In the genomic region with DNA sequence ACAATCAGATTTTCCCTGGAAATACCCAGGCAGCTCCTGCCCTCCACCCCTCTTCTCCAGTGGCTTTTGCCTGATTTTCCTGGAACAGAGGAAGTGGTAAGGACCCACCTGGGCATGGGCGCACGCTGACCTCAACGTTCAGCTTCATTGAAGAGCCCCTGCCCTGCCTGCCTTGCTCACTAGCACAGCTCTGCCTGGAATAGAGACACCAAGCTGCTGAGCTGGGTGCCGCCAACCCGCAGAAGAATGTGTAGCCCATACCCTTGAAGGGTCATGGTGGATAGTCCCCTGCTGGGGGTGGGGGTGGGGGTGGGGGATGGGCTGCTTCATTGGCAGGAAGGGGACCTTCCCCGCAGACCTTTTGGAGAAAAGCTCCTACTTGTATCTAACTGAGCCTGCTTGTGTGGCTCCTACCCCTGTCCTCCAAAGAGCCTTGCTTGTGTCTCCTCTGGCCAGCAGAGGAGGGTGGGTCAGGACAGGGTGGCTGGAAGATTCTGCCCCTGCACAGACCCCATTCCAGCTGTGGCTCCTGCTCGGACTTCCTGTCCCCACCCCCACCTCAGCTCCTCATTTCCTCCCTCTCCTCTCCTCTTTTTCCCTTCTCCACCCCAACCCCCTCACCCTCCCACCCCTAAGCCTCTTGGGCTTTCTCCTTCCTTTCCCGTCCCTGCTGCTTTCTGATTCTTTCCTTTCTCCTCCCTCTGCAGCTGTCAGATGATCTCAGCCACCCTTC, we compare ENCODE assay signal across 12 mouse cellular contexts. TPM values are rescaled to one million over a fixed set of nuclear protein-coding genes. Genes with fewer than 3 reads are reported as not detected.
A peak's percentile ranks its signal among the peaks of the same experiment; 100 is the strongest.
DNase-seq lines count a peak whose midpoint lies in the region; ATAC-seq and TF ChIP-seq lines count a peak whose summit lies in the region.
"Had no signal": no experiment of that assay in that cellular context is flagged by ENCODE, and none has a peak within 500 bp of the region (broad histone marks: within the 10 kb centered on the region; RNA-seq: fewer than 3 reads in every experiment).

No protein-coding gene starts in this region.

- no peak for TF ChIP-seq CTCF in lung, postnatal 0 days (IDR thresholded peaks at IDR 0.05)

- intact Hi-C loops in heart, postnatal 14 days (cut with DNase I), result no loop called here

- peaks cover 64% of the 10 kb centered on the region for H3K4me1 ChIP-seq in heart, embryonic 13.5 days
- peaks cover 5% of the 10 kb centered on the region; the same call in 1 of the 2 replicates for H3K4me1 ChIP-seq in lung, postnatal 0 days (ENCODE audit: insufficient read depth, low read depth, low read length)
- H3K4me1 ChIP-seq in heart, embryonic 15.5 days (replicated peaks), result peaks cover 38% of the 10 kb centered on the region
- H3K4me1 ChIP-seq in stomach, embryonic 16.5 days (ENCODE audit: control insufficient read depth, insufficient read depth, low read length), result peaks cover 6% of the 10 kb centered on the region
- H3K4me1 ChIP-seq: hindbrain, embryonic 15.5 days had no signal

- no peak for TF ChIP-seq EP300 in lung, postnatal 0 days (IDR thresholded peaks at IDR 0.05)

- no peaks in the 10 kb centered on the region for H3K27me3 ChIP-seq in heart, embryonic 13.5 days (replicated peaks)
- no peaks in the 10 kb centered on the region for H3K27me3 ChIP-seq in lung, postnatal 0 days (replicated peaks; ENCODE audit: insufficient read depth, low read length)
- no peaks in the 10 kb centered on the region for H3K27me3 ChIP-seq in heart, embryonic 15.5 days
- H3K27me3 ChIP-seq in stomach, embryonic 16.5 days (ENCODE audit: control insufficient read depth, insufficient read depth, low read length), result no peaks in the 10 kb centered on the region
- H3K27me3 ChIP-seq: hindbrain, embryonic 15.5 days had no signal

- no peak overlapping the region for H3K4me3 ChIP-seq in heart, embryonic 13.5 days
- no peak overlapping the region for H3K4me3 ChIP-seq in lung, postnatal 0 days (ENCODE audit: low read depth, low read length)
- no peak overlapping the region for H3K4me3 ChIP-seq in heart, embryonic 15.5 days
- no peak overlapping the region for H3K4me3 ChIP-seq in stomach, embryonic 16.5 days (replicated peaks; ENCODE audit: low read length)
- H3K4me3 ChIP-seq: hindbrain, embryonic 15.5 days had no signal

- no peaks in the 10 kb centered on the region for H3K36me3 ChIP-seq in heart, embryonic 13.5 days
- no peaks in the 10 kb centered on the region for H3K36me3 ChIP-seq in lung, postnatal 0 days (ENCODE audit: insufficient read depth, low read length)
- H3K36me3 ChIP-seq in heart, embryonic 15.5 days, result no peaks in the 10 kb centered on the region
- no peaks in the 10 kb centered on the region for H3K36me3 ChIP-seq in stomach, embryonic 16.5 days (ENCODE audit: control insufficient read depth, insufficient read depth, low read length)
- H3K36me3 ChIP-seq: hindbrain, embryonic 15.5 days had no signal

- H3K9me3 ChIP-seq in heart, embryonic 13.5 days, result no peaks in the 10 kb centered on the region
- no peaks in the 10 kb centered on the region for H3K9me3 ChIP-seq in lung, postnatal 0 days (ENCODE audit: low read length)
- H3K9me3 ChIP-seq in heart, embryonic 15.5 days (replicated peaks), result no peaks in the 10 kb centered on the region
- no peaks in the 10 kb centered on the region for H3K9me3 ChIP-seq in stomach, embryonic 16.5 days (replicated peaks; ENCODE audit: control insufficient read depth, low read length)
- H3K9me3 ChIP-seq: hindbrain, embryonic 15.5 days had no signal

- WGBS in heart, embryonic 13.5 days, result 26% methylated on average over 8 of the region's 8 CpGs
- WGBS in lung, postnatal 0 days, result 13% methylated on average over 8 of the region's 8 CpGs
- WGBS in heart, embryonic 15.5 days, result 14% methylated on average over 8 of the region's 8 CpGs
- WGBS in stomach, embryonic 16.5 days, result 33% methylated on average over 8 of the region's 8 CpGs

- ATAC-seq in heart, embryonic 13.5 days (ENCODE audit: extremely low read depth, insufficient number of reproducible peaks, low FRiP score, low TSS enrichment), result 0 out of 2 replicates have a peak, but pooled peaks have one; percentile 27
- ATAC-seq in lung, postnatal 0 days, result peak; percentile 19; the same call in 1 of the 2 replicates
- ATAC-seq in heart, embryonic 15.5 days (replicated peaks; ENCODE audit: insufficient number of reproducible peaks, insufficient read depth, low FRiP score, low read depth), result 0 out of 2 replicates have a peak, but pooled peaks have one; percentile 48
- ATAC-seq in stomach, embryonic 16.5 days (ENCODE audit: insufficient read depth, low FRiP score), result peak; percentile 9; the same call in 1 of the 2 replicates
- ATAC-seq in cerebellum, adult (ENCODE audit: insufficient number of reproducible peaks, low FRiP score, low TSS enrichment), result no peak
- ATAC-seq: liver, postnatal 0 days had no signal

- DNase-seq in heart, postnatal 14 days, result no peak
- DNase-seq in lung, postnatal 0 days (ENCODE audit: low spot score), result no peak
- DNase-seq in lung, postnatal 4 days, result no peak
- no peak for DNase-seq in layer of hippocampus, adult 8-10 months (ENCODE audit: low spot score in 2 of 2)
- DNase-seq: cerebellum, postnatal 14 days; layer of hippocampus, postnatal 36 days; liver, postnatal 0 days had no signal

- peak overlapping the region; percentile 59 for H3K27ac ChIP-seq in heart, embryonic 13.5 days (replicated peaks)
- H3K27ac ChIP-seq in lung, postnatal 0 days (ENCODE audit: low read length), result no peak overlapping the region
- H3K27ac ChIP-seq in heart, embryonic 15.5 days, result peak overlapping the region; percentile 65
- H3K27ac ChIP-seq in stomach, embryonic 16.5 days (ENCODE audit: low read length), result peak overlapping the region; percentile 38; the same call in 1 of the 2 replicates
- H3K27ac ChIP-seq: hindbrain, embryonic 15.5 days had no signal

- peak overlapping the region; percentile 28; the same call in 1 of the 2 replicates for H3K4me2 ChIP-seq in heart, embryonic 13.5 days
- H3K4me2 ChIP-seq in lung, postnatal 0 days (replicated peaks; ENCODE audit: low read depth, low read length), result no peak overlapping the region
- H3K4me2 ChIP-seq in heart, embryonic 15.5 days, result no peak overlapping the region
- no peak overlapping the region for H3K4me2 ChIP-seq in stomach, embryonic 16.5 days (ENCODE audit: low read depth, low read length)
- H3K4me2 ChIP-seq: hindbrain, embryonic 15.5 days had no signal

- H3K9ac ChIP-seq in heart, embryonic 13.5 days, result peak overlapping the region; percentile 65
- no peak overlapping the region for H3K9ac ChIP-seq in lung, postnatal 0 days (replicated peaks; ENCODE audit: low read depth)
- no peak overlapping the region for H3K9ac ChIP-seq in heart, embryonic 15.5 days
- no peak overlapping the region; the same call in 1 of the 2 replicates for H3K9ac ChIP-seq in stomach, embryonic 16.5 days (ENCODE audit: low read length)
- H3K9ac ChIP-seq: hindbrain, embryonic 15.5 days; liver, postnatal 0 days had no signal

RNA-seq across cellular contexts. Expression of a gene that starts 39.3 kb away (rescaled TPM):
- polyA plus RNA-seq in heart, embryonic 13.5 days (2015; fragmentation: Nextera tagmentation; extraction: Ambion mirVana), result 151 and 167 TPM in 2 replicates
- total RNA-seq in heart, postnatal 14 days (2021), result 10 to 100 TPM; 32.9 to 38.7 TPM
- 126 and 138 TPM in 2 replicates for polyA plus RNA-seq in lung, postnatal 0 days (2015; fragmentation: Nextera tagmentation; extraction: Ambion mirVana)
- polyA plus RNA-seq in heart, embryonic 15.5 days (2015; fragmentation: Nextera tagmentation; extraction: Ambion mirVana), result 146 and 147 TPM in 2 replicates
- 123 and 134 TPM in 2 replicates for polyA plus RNA-seq in stomach, embryonic 16.5 days (2015; fragmentation: Nextera tagmentation; extraction: Ambion mirVana)
- 10 to 100 TPM; 48.2 to 65.2 (median 54.6) TPM for total RNA-seq in layer of hippocampus, adult 8-10 months (2022)

RNA-seq across cellular contexts. Expression of a gene that starts 43.3 kb away (rescaled TPM):
- polyA plus RNA-seq in heart, embryonic 13.5 days (2015; fragmentation: Nextera tagmentation; extraction: Ambion mirVana), result 42.5 and 43.4 TPM in 2 replicates
- total RNA-seq in heart, postnatal 14 days (2021), result 10 to 100 TPM; 90.2 to 99.0 TPM
- polyA plus RNA-seq in lung, postnatal 0 days (2015; fragmentation: Nextera tagmentation; extraction: Ambion mirVana), result 25.8 and 26.0 TPM in 2 replicates
- polyA plus RNA-seq in heart, embryonic 15.5 days (2015; fragmentation: Nextera tagmentation; extraction: Ambion mirVana), result 35.2 and 42.8 TPM in 2 replicates
- 13.4 and 15.3 TPM in 2 replicates for polyA plus RNA-seq in stomach, embryonic 16.5 days (2015; fragmentation: Nextera tagmentation; extraction: Ambion mirVana)
- total RNA-seq in layer of hippocampus, adult 8-10 months (2022), result 10 to 100 TPM; 13.6 to 14.9 (median 14.8) TPM
